Mouse (Mus musculus) MN1 (cell line): ENCODE measurements around the gene Ccl5.

Source experiments
- DNase-seq: peaks from one replicate; pipeline ENCODE4 v3.0.0-alpha.2; 2016; ENCODE audit warnings: low spot score

Gene Ccl5

GRCm38 (mm10) chr11:83538705-83539314 is 8.5 kb upstream of the Ccl5 start:
- no peak for DNase-seq

GRCm38 (mm10) chr11:83536831-83537230 is 6.5 kb upstream of the Ccl5 start:
- DNase-seq = no peak

GRCm38 (mm10) chr11:83534609-83535423 is 4.5 kb upstream of the Ccl5 start:
- peak; percentile 69 for DNase-seq

- no peak for DNase-seq
Measured at GRCm38 (mm10) chr11:83534143-83534542, 3.8 kb upstream of the Ccl5 start.

- DNase-seq = no peak
Measured at GRCm38 (mm10) chr11:83533192-83533591, 2.9 kb upstream of the Ccl5 start.

- no peak for DNase-seq
Measured at GRCm38 (mm10) chr11:83529024-83529423, 1.3 kb downstream of the Ccl5 start.

- DNase-seq = no peak
Measured at GRCm38 (mm10) chr11:83522075-83522474, 8.2 kb downstream of the Ccl5 start, which contains the start of gene Heatr9. Gene Heatr9 (minus strand): TSS chr11:83522175.

GRCm38 (mm10) chr11:83518371-83518770 is 11.9 kb downstream of the Ccl5 start:
- DNase-seq = no peak

- DNase-seq = no peak
Measured at GRCm38 (mm10) chr11:83517153-83517552, 13.2 kb downstream of the Ccl5 start.

GRCm38 (mm10) chr11:83509521-83509920 is 20.8 kb downstream of the Ccl5 start:
- peak; percentile 23 for DNase-seq

GRCm38 (mm10) chr11:83504308-83504707 is 26.0 kb downstream of the Ccl5 start:
- no peak for DNase-seq

- DNase-seq = no peak
Measured at GRCm38 (mm10) chr11:83495571-83495970, 34.7 kb downstream of the Ccl5 start.

- no peak for DNase-seq
Measured at GRCm38 (mm10) chr11:83491488-83491887, 38.8 kb downstream of the Ccl5 start.
